11 mouse cellular contexts compared by ENCODE assay signal in the genomic region with DNA sequence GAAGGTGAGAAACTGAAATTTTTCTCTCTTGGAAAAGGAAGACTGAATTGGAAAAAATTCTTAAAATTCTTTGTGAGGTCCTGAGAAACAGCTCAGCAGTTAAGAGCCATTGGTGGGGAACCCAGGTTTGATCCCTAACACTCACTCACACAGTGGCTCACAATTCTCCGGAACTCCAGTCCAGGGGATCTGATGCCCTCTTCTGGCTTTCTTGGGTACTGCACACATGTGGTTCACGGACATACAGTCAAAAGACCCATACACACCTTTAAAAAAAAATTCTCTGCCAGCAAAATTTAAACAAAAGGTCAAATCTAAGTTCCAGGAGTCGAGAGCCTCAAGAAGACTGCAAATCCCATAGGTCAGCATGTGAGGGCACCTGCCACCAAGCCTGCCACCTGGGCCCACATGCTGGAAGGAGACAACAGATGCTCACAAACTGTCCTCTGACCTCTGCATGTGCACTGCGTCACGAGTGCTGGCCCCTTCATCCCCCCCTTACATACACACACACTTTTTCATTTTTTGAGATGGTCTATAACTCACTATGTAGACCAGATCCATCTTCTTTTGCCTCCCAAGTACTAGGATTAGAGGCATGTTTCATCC. TPM values are rescaled to one million over a fixed set of nuclear protein-coding genes. Genes with fewer than 3 reads are reported as not detected.
DNase-seq lines count a peak whose midpoint lies in the region; ATAC-seq and TF ChIP-seq lines count a peak whose summit lies in the region.
"Had no signal": no experiment of that assay in that cellular context is flagged by ENCODE, and none has a peak within 500 bp of the region (broad histone marks: within the 10 kb centered on the region; RNA-seq: fewer than 3 reads in every experiment).

No protein-coding gene starts in this region.

- DNase-seq in cerebellum, postnatal 10 days, result peak; percentile 76 to 85
- DNase-seq in cerebellum, adult 11 months, result no peak
- DNase-seq in layer of hippocampus, adult 2 months (ENCODE audit: low spot score in 2 of 2), result peak in 1 of 2 experiments; percentile 53
- no peak for DNase-seq in layer of hippocampus, adult 9-11 months
- DNase-seq in MEL (ENCODE audit: low read depth, low spot score), result peak; percentile 64
- DNase-seq in embryonic facial prominence, embryonic 11.5 days (ENCODE audit: low spot score), result peak; percentile 67
- peak; percentile 47 for DNase-seq in lung, adult 2 months
- peak; percentile 40 to 53 for DNase-seq in spleen, postnatal 36 days (ENCODE audit: low spot score in 2 of 2)

- H3K4me2 ChIP-seq in embryonic facial prominence, embryonic 11.5 days (ENCODE audit: low read depth, low read length), result no peak overlapping the region
- H3K4me2 ChIP-seq: heart, embryonic 13.5 days; neural tube, embryonic 13.5 days had no signal

- TF ChIP-seq EP300 in MEL (IDR thresholded peaks at IDR 0.05; ENCODE audit: low read depth in 1 of 2, low read length in 2 of 2), result no peak

- H3K36me3 ChIP-seq in MEL (ENCODE audit: control insufficient read depth in 1 of 2, insufficient read depth in 2 of 2, low read length in 2 of 2), result peaks cover 13 to 50% of the 10 kb centered on the region in 2 experiments
- peaks cover 2% of the 10 kb centered on the region; the same call in 1 of the 2 replicates for H3K36me3 ChIP-seq in embryonic facial prominence, embryonic 11.5 days (replicated peaks; ENCODE audit: control insufficient read depth, insufficient read depth, low read depth, low read length)

- no peak overlapping the region for H3K27ac ChIP-seq in layer of hippocampus, adult 2 months
- peak overlapping the region; percentile 57 for H3K27ac ChIP-seq in MEL (ENCODE audit: control insufficient read depth, low read depth, low read length)
- no peak overlapping the region for H3K27ac ChIP-seq in embryonic facial prominence, embryonic 11.5 days (replicated peaks; ENCODE audit: low read depth, low read length)
- H3K27ac ChIP-seq: heart, embryonic 13.5 days; neural tube, embryonic 13.5 days had no signal

- TF ChIP-seq CTCF in layer of hippocampus, adult 2 months (conservative IDR thresholded peaks at IDR 0.05), result peak; percentile 80
- TF ChIP-seq CTCF in MEL (IDR thresholded peaks at IDR 0.05 in 2 of 3, conservative IDR thresholded peaks at IDR 0.05 in 1 of 3; ENCODE audit: control insufficient read depth in 1 of 3, insufficient read depth in 1 of 3, low read depth in 2 of 3, low read length in 3 of 3, poor library complexity in 1 of 3, severe bottlenecking in 1 of 3), result peak; percentile 55 to 71 (median 63)
- peak; percentile 53 for TF ChIP-seq CTCF in lung, adult 2 months (IDR thresholded peaks at IDR 0.05; ENCODE audit: insufficient read depth, low read length)

- TF ChIP-seq POLR2A in MEL (IDR thresholded peaks at IDR 0.05; ENCODE audit: control insufficient read depth in 1 of 2, insufficient read depth in 1 of 2, low read depth in 1 of 2, low read length in 2 of 2, poor library complexity in 1 of 2), result no peak
- TF ChIP-seq POLR2A in lung, adult 2 months (IDR thresholded peaks at IDR 0.05; ENCODE audit: borderline replicate concordance, extremely low read depth, low read depth, low read length), result no peak

- ATAC-seq in embryonic facial prominence, embryonic 11.5 days (replicated peaks; ENCODE audit: insufficient number of reproducible peaks, low FRiP score, low TSS enrichment, low read depth), result no peak

- TF ChIP-seq RAD21 in MEL (IDR thresholded peaks at IDR 0.05; ENCODE audit: low read depth, low read length), result peak; percentile 27

- H3K4me1 ChIP-seq in MEL (ENCODE audit: control insufficient read depth in 1 of 2, insufficient read depth in 2 of 2, low read length in 2 of 2), result peaks cover 29 to 48% of the 10 kb centered on the region in 2 experiments
- H3K4me1 ChIP-seq in embryonic facial prominence, embryonic 11.5 days (ENCODE audit: control insufficient read depth, insufficient read depth, low read length), result no peaks in the 10 kb centered on the region
- no peaks in the 10 kb centered on the region for H3K4me1 ChIP-seq in lung, adult 2 months (ENCODE audit: control insufficient read depth, insufficient read depth, low read length)
- H3K4me1 ChIP-seq: neural tube, embryonic 13.5 days had no signal

- H3K4me3 ChIP-seq in layer of hippocampus, adult 2 months, result no peak overlapping the region
- no peak overlapping the region for H3K4me3 ChIP-seq in MEL (ENCODE audit: control insufficient read depth in 1 of 2, insufficient read depth in 1 of 2, low read depth in 2 of 2, low read length in 2 of 2)
- no peak overlapping the region for H3K4me3 ChIP-seq in embryonic facial prominence, embryonic 11.5 days (ENCODE audit: low read depth, low read length)
- no peak overlapping the region for H3K4me3 ChIP-seq in lung, adult 2 months (replicated peaks; ENCODE audit: extremely low read depth, low read depth, low read length)
- H3K4me3 ChIP-seq: heart, embryonic 13.5 days; neural tube, embryonic 13.5 days had no signal

- 71% methylated on average over 5 of the region's 5 CpGs for WGBS in embryonic facial prominence, embryonic 11.5 days
- WGBS in lung, adult 2 months, result 65% methylated on average over 5 of the region's 5 CpGs

- peak overlapping the region; percentile 34 for H3K9ac ChIP-seq in MEL (ENCODE audit: control insufficient read depth, low read depth, low read length, poor library complexity, severe bottlenecking)
- no peak overlapping the region for H3K9ac ChIP-seq in embryonic facial prominence, embryonic 11.5 days (replicated peaks; ENCODE audit: low read length)
- H3K9ac ChIP-seq: heart, embryonic 13.5 days; neural tube, embryonic 13.5 days had no signal

- no peaks in the 10 kb centered on the region for H3K79me2 ChIP-seq in MEL (ENCODE audit: control insufficient read depth, insufficient read depth, low read length, poor library complexity)

- H3K9me3 ChIP-seq in MEL (replicated peaks; ENCODE audit: insufficient read depth, low read length), result no peaks in the 10 kb centered on the region
- no peaks in the 10 kb centered on the region for H3K9me3 ChIP-seq in embryonic facial prominence, embryonic 11.5 days (replicated peaks; ENCODE audit: control insufficient read depth, low read length)
- H3K9me3 ChIP-seq: heart, embryonic 13.5 days; neural tube, embryonic 13.5 days had no signal

- H3K27me3 ChIP-seq in MEL (ENCODE audit: control insufficient read depth in 1 of 2, insufficient read depth in 2 of 2, low read length in 2 of 2), result no peaks in the 10 kb centered on the region
- H3K27me3 ChIP-seq in embryonic facial prominence, embryonic 11.5 days (ENCODE audit: control insufficient read depth, insufficient read depth, low read length), result no peaks in the 10 kb centered on the region
- H3K27me3 ChIP-seq: heart, embryonic 13.5 days; neural tube, embryonic 13.5 days; Patski had no signal

TF ChIP-seq in MEL, 35 proteins besides CTCF, POLR2A, EP300 and RAD21:
- TF ChIP-seq ZMIZ1 (IDR thresholded peaks at IDR 0.05; ENCODE audit: low read depth, low read length), result no peak
- no peak for TF ChIP-seq SIN3A (IDR thresholded peaks at IDR 0.05; ENCODE audit: low read length)
- TF ChIP-seq UBTF (IDR thresholded peaks at IDR 0.05; ENCODE audit: borderline replicate concordance, insufficient read depth, low read depth, low read length), result no peak
- peak; percentile 49 for TF ChIP-seq SMC3 (IDR thresholded peaks at IDR 0.05; ENCODE audit: low read depth, low read length)
- TF ChIP-seq POLR2AphosphoS2 (IDR thresholded peaks at IDR 0.05; ENCODE audit: low read length), result 0 out of 2 replicates have a peak, but pooled peaks have one; percentile 62

RNA-seq across cellular contexts. Expression of a gene that starts 12.6 kb away (rescaled TPM):
- total RNA-seq in layer of hippocampus, adult 2 months (2021), result 1 to 10 TPM in 1 of 2 experiments, under 1 TPM in 1; 0.98 to 1.7 TPM
- 1.5 and 2.4 TPM in 2 replicates for total RNA-seq in MEL (2012; rRNA removed)
- polyA plus RNA-seq in MEL (2012; ENCODE audit: insufficient read depth in 1 of 2, insufficient read length in 2 of 2, low read depth in 1 of 2, low replicate concordance in 2 of 2, missing spikeins in 1 of 2), result 1 to 10 TPM in 1 of 2 experiments, not detected in 1; 2.4 TPM
- 9.8 and 11.9 TPM in 2 replicates for polyA plus RNA-seq in embryonic facial prominence, embryonic 11.5 days (2014; fragmentation: Nextera tagmentation; extraction: Ambion mirVana)
- polyA plus RNA-seq in lung, adult 2 months (2012; rRNA removed), result 5.1 and 6.1 TPM in 2 replicates

RNA-seq across cellular contexts. Expression of a gene that starts 22.2 kb away (rescaled TPM):
- 1 to 10 TPM in 1 of 2 experiments, under 1 TPM in 1; 0.87 to 1.3 TPM for total RNA-seq in layer of hippocampus, adult 2 months (2021)
- 33.4 and 41.9 TPM in 2 replicates for total RNA-seq in MEL (2012; rRNA removed)
- 10 to 100 TPM in 1 of 2 experiments, not detected in 1; 24.2 TPM for polyA plus RNA-seq in MEL (2012; ENCODE audit: insufficient read depth in 1 of 2, insufficient read length in 2 of 2, low read depth in 1 of 2, low replicate concordance in 2 of 2, missing spikeins in 1 of 2)
- 23.4 and 25.1 TPM in 2 replicates for polyA plus RNA-seq in embryonic facial prominence, embryonic 11.5 days (2014; fragmentation: Nextera tagmentation; extraction: Ambion mirVana)
- 0.38 and 0.49 TPM in 2 replicates for polyA plus RNA-seq in lung, adult 2 months (2012; rRNA removed)

RNA-seq across cellular contexts. Expression of a gene that starts 22.3 kb away (rescaled TPM):
- 10 to 100 TPM; 38.4 to 48.7 TPM for total RNA-seq in layer of hippocampus, adult 2 months (2021)
- total RNA-seq in MEL (2012; rRNA removed), result 14.5 and 16.7 TPM in 2 replicates
- 10 to 100 TPM in 1 of 2 experiments, not detected in 1; 19.0 TPM for polyA plus RNA-seq in MEL (2012; ENCODE audit: insufficient read depth in 1 of 2, insufficient read length in 2 of 2, low read depth in 1 of 2, low replicate concordance in 2 of 2, missing spikeins in 1 of 2)
- 11.9 and 12.0 TPM in 2 replicates for polyA plus RNA-seq in embryonic facial prominence, embryonic 11.5 days (2014; fragmentation: Nextera tagmentation; extraction: Ambion mirVana)
- 3.8 and 6.8 TPM in 2 replicates for polyA plus RNA-seq in lung, adult 2 months (2012; rRNA removed)

RNA-seq across cellular contexts. Expression of a gene that starts 48.6 kb away (rescaled TPM):
- not detected for total RNA-seq in layer of hippocampus, adult 2 months (2021)
- not detected in 2 replicates for total RNA-seq in MEL (2012; rRNA removed)
- polyA plus RNA-seq in MEL (2012; ENCODE audit: insufficient read depth in 1 of 2, insufficient read length in 2 of 2, low read depth in 1 of 2, low replicate concordance in 2 of 2, missing spikeins in 1 of 2), result under 1 TPM in 1 of 2 experiments, not detected in 1; 0.75 TPM
- not detected in 2 replicates for polyA plus RNA-seq in embryonic facial prominence, embryonic 11.5 days (2014; fragmentation: Nextera tagmentation; extraction: Ambion mirVana)
- polyA plus RNA-seq in lung, adult 2 months (2012; rRNA removed), result not detected in 2 replicates
- polyA plus RNA-seq: heart, embryonic 13.5 days; neural tube, embryonic 13.5 days; Patski had no signal

RNA-seq across cellular contexts. Expression of a gene that starts 59.1 kb away (rescaled TPM):
- 10 to 100 TPM; 16.9 to 18.9 TPM for total RNA-seq in layer of hippocampus, adult 2 months (2021)
- total RNA-seq in MEL (2012; rRNA removed), result 27.7 and 36.9 TPM in 2 replicates
- 10 to 100 TPM in 1 of 2 experiments, not detected in 1; 19.1 TPM for polyA plus RNA-seq in MEL (2012; ENCODE audit: insufficient read depth in 1 of 2, insufficient read length in 2 of 2, low read depth in 1 of 2, low replicate concordance in 2 of 2, missing spikeins in 1 of 2)
- polyA plus RNA-seq in embryonic facial prominence, embryonic 11.5 days (2014; fragmentation: Nextera tagmentation; extraction: Ambion mirVana), result 10.0 and 10.5 TPM in 2 replicates
- 19.9 and 26.1 TPM in 2 replicates for polyA plus RNA-seq in lung, adult 2 months (2012; rRNA removed)

Comparison
In these comparisons a context has a peak if more than half of its experiments do, and no peak if none do; other contexts are left out.
1. DNase-seq: peak in cerebellum, postnatal 10 days (2 of 2), MEL (single experiment), embryonic facial prominence, embryonic 11.5 days (single experiment), lung, adult 2 months (single experiment) and spleen, postnatal 36 days (2 of 2); none in cerebellum, adult 11 months (single experiment) and layer of hippocampus, adult 9-11 months (single experiment).
2. Peak in every context shown above with its lines, with median percentiles within 50 percentile points of each other: CTCF ChIP-seq.